Mouse (Mus musculus) spleen, postnatal 14 days (tissue): ENCODE data around the gene Tmem273.

ENCODE experiments used
- DNase-seq, 2 experiments: peaks; one replicate each; pipeline ENCODE4 v3.0.0; 2021 to 2022; ENCODE audit warnings: low spot score in 2 of 2

The Tmem273 gene

DNA sequence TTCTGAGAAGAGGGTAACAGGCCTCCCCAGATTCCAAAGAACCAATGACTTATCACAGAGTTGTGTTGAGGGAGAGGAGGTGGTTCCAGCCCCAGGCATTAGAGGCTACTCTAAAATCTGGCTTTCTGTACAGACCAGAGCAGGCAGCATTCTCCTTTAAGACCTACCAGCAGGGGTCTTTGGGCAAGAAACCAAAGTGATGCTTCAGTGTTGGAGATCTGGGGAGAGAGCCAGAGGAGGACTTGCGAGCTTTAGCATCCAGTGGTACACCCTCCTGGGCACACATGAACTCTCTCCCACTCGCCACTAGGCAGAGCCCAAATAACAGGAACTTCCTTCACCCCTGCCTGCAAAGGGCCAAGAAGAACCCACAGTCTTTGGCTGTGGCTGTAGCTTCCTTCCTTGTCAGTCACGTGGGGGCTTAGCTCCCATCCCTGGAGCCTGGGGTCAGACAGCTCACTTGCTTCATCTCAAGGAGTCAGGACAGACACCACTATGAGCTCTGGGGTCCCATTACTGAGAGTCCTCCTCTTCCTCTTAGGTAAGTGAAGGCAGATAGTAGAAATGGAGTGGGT is at the start of gene Tmem273:
Gene Tmem273, plus strand, starts transcription at position 408 of the 575 bp plus-strand sequence.
- DNase-seq: no peak

DNA sequence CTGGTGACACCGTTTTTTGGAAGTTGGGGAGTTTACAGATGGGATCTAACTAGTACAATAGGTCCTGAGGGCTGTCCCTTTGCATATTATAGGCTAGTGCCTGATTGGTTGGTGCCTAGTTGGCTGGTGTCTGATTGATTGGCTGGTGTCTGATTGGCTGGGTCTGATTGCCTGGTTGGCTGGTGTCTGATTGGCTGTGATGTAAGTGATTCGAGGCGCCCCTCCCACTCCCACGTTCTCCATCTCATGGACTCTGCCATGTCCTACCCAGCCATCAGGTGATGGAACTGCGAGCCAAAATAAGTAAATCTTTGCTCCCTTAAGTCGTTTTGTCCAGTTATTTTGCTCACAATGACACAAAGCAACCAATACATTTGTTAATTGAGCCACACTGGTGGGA is 49.2 kb upstream of the Tmem273 start:
- no peak for DNase-seq

DNA sequence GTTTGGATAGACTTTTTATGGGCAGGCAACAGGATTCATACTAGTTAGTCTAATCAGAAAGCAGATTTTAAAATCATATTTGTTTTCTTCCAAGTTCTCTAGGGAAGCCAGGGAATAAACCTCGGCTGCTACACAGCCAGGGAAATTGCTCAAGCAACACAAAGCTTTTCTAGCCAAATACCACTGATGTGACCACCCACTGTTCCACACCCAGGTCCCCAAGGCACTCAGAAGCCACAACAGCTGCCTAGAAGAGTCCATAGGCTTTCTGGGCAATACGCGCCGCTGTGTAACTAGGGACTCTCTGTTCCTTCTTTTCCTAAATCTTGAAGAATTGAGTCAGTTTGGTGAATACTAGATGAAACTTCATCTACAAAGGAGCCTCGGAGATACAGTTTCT is 47.2 kb upstream of the Tmem273 start:
- DNase-seq: no peak

DNA sequence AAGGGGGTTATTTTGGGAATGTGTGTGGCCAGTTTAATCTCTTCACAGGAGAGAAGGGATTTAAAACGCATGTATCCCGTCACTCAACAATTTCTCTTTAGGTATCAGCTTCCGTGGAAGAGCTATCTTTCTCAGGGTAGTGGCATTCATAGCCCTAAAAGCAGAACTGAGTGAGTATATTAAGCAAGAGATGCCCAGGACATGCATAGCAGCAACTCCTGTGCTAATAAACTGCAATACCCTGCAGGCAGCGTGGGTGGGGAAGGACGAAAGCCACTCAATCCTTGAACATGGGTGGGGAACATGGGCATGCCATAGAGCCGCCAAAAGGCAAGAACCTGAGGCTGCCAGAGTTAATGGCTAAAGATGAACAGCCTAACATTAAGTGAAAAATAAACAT is 37.2 kb upstream of the Tmem273 start:
- DNase-seq: no peak

DNA sequence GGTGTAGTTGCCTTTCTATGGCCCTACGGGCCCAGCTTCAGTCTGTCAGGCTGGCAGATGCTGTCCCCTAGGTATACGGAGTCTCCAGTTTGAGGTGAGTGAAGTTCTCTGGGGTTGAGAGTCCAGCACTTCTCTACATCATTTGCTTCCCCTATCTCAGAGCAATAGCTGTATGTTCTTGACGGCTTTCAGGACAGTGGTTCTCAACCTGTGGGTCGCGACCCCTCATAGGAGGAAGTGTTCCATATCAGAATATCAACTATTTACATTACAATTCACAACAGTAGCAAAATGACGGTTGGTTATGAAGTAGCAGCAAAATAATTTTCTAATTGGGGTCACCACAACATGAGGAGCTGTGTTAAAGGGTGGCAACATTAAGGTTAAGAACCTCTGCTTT is 35.0 kb upstream of the Tmem273 start:
- DNase-seq: no peak

DNA sequence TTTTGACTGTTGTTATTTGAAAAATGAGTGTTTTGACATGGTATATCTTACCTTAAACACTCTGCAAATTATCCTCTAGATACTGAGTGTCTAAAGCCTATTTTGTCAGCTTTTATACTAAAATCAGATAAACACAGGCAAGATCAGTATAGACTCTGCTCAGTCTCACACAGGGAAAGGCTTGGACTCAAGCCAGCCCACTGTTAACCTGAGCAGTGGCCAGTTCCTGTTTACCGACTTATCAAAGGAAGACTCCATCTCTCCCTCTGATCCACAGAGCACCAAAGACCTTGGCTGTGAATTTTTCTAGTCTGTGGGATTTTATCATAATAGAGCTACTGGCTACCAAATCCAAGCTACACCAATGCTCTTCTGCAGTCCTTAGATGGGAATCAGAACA is 31.5 kb upstream of the Tmem273 start:
- no peak for DNase-seq

DNA sequence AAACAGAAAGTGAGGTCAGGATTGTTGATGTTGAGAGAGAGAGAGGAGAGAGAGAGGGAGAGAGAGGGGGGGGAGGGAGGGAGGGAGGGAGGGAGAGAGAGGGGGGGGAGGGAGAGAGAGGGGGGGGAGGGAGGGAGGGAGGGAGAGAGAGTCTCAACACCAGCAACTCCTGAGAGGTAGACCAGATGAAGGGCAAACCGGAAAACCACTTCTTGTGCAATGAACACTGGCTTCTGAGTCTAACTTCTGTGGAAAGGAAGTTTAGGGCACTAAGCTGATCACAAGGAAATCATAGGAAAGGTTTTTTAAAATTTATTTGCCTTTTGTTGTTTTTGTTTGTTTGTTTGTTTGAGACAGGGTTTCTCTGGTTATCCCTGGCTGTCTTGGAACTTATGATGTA is 23.6 kb upstream of the Tmem273 start:
- DNase-seq: no peak

DNA sequence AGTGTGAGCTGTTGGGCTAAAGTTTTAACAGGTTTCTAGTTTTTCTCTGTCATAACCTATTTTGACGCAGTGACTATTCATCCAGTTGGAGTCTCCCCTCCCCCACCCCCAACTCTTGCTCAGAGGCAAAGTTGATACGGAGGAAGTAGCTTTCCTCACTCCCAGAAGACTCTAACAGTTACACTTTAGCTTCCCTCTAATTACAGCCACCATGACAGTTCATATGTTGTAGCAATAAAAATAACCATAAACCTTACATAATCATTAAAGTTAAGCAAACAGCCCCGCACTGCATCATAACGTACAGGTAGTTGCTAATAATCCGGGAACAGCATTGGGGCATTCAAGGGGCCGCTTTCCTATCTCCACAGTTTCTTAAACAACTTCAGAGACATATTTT is 15.2 kb upstream of the Tmem273 start:
- no peak for DNase-seq

DNA sequence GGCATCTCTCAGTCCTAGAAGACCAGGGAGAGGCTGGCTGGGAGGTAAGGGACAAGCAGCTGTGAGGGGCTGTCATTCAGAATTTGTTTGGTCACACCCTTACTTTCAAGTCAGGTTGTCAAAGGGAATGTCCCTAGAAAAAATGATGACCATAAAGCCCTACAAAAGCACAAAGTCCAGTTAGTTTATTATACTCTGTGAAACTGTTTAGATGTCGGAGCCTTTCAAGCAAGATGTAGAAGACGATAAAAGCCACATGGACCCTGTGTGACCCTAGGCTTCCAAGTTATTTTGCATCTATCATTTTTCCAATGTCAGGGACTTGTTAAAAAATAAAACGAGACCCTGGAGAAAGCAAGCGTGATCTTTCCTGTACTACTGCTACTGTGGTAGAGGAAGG is 13.7 kb upstream of the Tmem273 start:
- no peak for DNase-seq

DNA sequence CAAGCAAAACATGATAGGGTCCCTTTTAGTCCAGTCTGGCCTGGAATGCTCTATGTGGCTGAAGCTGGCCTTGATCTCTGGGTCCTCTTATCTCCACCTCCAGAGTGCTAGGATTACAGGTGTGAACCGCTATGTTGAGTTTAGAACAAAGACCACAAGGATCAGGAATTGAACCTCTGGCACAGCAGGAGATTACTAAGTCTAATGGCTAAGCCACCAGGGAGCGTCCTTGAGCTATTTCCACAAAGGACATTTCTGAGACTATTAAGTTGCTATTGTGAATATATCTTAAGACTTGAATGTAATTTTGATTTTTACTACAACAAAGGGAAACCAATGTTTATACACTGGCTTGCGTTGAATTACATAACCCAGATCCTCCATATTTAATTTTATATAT is 13.0 kb upstream of the Tmem273 start:
- DNase-seq: no peak

DNA sequence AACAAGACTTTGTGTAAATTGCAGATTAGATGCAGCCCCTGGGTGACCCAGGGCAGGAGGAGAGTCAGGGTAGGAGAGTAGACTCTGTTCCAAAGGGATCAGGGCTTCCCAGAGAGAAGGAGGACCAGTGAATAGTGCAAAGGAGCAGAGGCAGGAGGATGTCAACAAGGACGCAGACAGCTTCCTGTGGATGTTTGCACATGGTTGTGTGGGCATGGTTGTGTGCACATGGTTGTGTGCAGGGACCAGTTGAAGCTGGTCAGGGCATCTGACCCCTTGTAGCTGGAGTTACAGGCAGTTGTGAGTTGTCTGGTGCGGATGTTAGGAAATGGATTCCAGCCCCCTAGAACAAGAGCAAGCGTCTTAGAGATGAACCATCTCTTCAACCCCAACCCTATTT is 12.3 kb upstream of the Tmem273 start:
- DNase-seq: no peak

DNA sequence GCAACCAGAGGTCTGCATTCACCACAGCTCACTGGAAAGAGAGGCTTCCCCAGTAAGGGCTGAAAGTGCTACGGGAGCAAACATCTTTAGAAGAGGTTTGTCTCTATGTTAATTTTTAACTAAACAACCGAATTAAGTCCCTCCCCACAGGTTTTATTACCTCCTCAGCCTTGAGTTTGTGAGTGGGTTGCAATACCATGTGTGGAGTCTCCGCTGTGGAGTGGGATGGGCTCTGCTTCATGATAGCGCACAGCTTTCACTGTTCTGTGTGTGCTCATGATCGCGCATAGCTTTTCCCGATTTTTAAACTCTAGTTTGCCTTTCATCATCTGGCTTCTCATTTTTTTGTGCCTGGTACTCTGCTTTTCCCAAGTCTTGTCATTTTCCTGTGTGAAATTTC is 9.7 kb upstream of the Tmem273 start:
- DNase-seq: no peak

DNA sequence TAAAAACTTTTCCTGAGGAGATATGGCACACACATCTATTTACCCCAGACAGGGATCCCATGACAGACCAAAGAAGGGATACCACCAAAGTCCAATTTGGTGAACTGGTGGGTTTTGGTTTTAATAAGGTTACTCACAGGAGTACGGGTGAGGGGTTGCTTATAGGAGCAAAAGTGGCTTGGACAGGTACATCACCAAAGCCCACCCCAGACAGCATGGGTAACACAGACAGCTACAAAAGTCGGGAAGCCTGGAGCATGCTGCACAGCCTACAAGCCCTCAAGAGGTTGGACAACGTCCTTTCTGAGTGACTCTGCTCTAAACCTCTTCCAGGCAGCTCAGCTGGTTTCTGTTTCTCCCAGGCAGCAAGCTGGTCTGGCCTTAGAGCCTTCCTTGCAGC is 7.4 kb upstream of the Tmem273 start:
- no peak for DNase-seq

DNA sequence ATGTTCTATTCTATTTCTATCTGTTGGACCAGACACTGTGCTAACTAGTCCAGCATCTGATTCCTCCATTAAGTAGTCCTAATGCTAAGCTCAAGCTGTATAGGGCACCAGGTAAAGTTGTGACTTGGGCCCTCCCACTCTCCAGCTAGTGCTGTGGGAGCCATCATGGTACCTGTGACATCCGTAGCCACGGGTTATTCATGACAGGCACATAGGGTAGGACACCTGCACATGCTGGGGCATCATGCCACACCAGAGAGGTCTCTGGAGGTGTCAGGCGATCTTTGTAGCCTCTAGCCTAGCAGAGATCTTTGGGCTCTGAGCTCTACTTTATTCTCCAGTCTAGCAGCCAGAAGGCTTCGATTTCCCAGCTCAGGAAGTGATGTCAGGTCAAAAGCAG is 2.9 kb upstream of the Tmem273 start:
- no peak for DNase-seq

DNA sequence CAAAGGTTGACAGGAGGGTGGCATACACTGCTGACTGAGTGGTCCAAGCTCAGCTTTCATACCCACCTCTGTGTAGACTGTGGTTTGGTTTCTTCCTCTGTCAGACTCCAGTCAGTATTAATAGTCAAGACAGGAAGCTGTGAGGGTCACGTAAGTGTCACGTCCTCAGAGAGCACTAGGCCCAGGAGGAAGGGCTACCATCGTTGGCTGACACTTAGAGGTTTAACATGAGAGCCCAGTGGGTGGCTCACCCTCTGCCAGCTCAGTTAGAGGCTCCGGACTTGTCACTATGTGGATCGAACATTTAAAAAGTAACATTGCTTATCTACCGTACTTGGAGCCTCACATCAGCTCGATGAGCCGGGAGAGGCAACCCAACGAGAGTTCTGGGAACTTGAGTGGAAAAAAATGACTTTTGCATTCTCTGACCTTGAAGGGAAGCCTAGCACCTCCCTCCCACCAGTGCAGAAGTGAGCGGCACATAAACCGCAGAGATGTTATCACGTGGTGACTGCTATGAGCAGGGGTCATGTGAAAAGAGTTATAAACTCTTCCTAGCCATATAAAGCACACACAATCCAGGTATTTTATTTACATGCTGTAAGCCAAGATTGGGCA is 1.5 kb upstream of the Tmem273 start:
- no peak for DNase-seq

DNA sequence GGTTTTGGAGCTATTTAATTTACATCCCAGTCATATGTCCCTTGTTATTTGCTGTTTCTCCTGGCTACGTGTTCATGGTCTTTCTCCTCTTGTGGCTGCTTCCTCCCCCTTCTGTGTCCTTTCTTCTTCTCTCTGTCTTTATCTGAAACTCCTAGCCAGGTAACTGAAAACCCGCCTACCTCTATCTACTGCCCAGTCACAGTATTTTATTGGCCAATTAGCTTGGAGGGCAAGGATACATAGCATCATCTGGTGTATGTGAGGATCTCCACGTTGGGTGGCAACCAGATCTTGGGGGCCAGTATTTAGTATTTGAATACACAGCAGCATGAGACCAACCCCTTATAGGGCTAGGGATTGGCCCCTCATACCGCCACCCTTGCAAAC is 1.0 kb upstream of the Tmem273 start:
- DNase-seq: no peak

DNA sequence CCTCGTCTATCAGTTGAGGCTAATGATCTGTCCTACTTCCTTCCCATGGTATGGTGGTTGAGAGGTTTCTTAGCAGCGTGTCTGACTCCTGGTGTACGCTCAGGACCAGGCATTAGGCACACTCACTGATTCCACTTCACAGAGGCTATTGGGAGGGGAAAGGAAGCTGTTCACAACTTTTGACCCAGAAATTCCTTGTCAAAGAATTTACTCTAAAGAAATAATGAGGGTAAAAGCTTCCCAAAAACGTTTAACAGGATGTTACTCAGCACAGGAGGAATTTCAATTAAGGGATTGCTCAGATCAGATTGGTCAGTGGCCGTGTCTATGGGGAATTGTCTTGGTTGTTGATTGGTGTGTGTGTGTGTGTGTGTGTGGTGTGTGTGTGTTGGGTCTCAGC is 1.9 kb downstream of the Tmem273 start:
- no peak for DNase-seq

DNA sequence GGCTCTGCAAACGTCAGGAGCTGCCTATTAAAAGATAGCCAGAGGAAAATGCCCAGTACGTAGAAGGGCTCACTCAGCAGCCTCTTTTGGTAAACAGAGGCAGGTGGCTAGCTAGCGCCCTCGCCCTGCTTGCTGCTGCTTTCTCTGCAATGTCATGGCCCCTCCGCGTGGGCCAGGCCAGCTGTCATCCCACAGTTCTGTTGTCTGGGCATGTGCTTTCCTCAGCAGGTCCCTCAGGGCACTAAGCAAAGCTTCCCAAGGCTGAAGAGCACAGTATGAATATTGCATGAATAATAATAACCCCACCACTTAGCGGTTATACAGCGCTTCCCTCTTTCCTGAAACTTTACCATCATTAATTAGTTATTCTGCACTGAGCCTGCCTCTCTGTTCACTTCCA is 10.6 kb downstream of the Tmem273 start:
- no peak for DNase-seq

DNA sequence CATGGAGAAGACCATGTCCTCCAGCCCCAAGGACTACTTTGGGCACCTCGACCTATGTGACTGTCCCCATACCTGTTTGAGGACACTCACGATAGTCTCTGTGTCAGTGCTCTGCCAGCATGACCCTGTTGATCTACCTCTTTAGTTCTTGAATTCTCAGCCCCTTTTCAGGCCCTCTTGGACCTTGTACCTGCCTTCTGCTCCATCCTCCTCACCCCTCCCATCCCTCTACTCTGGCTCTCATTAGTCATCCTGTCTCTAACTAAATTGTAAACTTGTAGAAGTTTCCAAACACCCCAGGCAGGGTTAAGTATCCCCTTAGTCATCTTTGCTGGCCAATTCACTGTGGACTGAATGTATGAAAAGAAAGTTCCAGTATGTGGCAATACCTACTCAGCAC is 12.0 kb downstream of the Tmem273 start:
- no peak for DNase-seq

DNA sequence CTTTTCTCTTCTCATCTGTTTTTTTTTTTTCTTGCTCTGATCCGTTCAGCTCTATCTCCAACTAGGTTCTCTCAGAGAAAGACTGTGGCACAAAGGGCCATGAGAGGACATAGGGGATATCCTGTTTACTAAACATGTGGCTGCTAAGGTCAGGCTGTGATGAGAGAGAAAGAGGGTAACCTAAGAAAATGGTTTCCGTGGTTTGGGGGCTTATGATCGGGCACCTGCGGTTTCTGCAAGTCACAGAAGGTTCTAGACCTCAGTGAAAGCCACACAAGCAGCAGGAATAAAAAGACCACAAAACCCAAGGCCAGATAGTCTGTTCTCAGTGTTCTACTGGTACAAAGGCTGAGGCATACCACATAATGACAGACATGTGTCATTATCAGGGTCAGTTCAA is 12.6 kb downstream of the Tmem273 start:
- no peak for DNase-seq

DNA sequence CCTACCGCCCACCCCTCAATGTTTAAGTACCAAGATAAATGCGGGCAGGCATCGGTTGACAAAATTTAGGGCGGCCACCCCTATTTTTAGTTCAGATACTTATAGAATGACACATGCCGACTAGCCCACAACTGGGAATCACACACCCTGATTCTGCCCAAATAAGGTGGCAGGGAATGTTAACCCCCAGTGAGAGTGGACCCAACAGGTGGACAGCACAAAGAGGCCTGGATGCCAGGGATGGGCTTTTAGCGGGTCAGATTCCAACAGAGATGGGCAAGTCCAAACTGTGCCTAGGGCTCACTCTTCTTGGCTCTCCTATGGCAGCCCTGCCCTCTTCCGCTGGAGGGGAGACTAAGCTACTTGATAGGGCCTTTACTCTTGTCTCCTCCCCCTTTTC is 14.3 kb downstream of the Tmem273 start:
- no peak for DNase-seq

DNA sequence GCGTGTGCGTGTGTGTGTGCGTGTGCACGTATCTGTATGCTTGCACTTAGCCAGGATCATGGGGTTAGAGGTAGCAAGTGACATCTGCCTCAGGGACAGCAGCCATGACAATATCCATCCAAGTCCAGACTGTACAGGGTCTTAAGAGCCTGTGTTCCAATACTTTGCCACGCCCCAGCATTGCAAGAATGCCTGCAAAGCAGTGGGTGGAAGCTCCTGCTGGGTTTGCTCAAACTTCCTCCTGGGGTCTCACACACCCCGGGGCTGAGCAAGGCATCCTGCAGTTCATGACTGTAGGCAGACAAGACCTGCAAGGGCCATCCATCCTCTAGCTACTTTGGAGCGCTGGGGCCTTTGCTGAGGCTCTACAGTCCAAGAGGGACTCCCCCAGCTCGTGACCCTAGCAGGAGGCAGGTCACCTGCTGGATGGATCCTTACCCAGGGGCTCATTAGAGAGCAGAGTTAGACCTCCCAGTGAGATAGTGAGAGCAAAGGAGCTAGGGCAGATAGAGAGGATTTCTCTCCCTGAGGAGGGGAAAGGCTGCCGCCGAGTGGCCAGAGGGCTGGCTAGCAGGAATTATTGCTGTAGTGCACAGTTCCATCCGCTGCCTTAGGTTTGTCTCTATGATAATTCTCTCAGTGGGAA is 15.4 kb downstream of the Tmem273 start:
- no peak for DNase-seq

DNA sequence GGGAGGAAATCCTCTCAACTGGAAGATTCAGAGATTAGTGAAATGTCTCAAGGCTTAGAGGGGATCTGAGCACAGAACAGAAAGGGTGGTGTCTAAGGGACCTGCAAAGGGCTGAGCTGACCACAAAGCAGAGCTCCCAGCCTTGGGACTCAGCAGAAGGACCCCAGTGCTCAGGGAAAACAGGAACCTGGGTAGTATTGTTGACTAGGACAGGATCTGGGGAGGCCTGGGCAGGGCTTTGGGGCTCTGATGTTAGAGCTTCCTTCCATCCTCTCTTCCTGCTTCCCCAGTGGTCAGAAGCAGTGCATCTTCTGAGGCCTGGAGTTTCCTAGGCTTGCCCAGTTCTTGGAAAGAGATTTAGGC is 15.9 kb downstream of the Tmem273 start:
- DNase-seq: no peak

DNA sequence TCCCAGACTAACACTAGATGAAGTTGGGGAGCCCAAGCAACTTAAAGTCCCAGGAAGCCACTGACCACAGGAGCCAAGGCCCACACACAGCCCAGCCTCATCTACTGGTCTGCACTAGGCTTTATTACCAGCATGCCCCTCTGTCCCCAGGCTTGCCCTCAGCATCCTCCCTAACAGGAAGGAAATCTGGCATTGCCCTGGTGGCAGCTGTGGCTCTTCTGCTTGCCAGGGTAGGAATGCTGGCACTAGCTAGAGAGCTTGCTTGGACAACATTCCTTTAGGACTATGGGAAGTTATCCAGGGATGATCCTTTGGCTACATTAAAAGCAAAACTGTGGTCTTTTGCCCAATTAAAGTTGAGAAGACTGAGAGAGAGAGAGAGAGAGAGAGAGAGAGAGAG is 24.3 kb downstream of the Tmem273 start:
- DNase-seq: no peak
